Comparison of ENCODE assay signal across 26 mouse cellular contexts in genomic region chr19:28205691-28206090, GRCm38 (mm10).
DNase-seq lines count a peak whose midpoint lies in the region; ATAC-seq and TF ChIP-seq lines count a peak whose summit lies in the region.
"Had no signal": no experiment of that assay in that cellular context is flagged by ENCODE, and none has a peak within 500 bp of the region (broad histone marks: within the 10 kb centered on the region; RNA-seq: fewer than 3 reads in every experiment).

No protein-coding gene starts in this region.

- no peaks in the 10 kb centered on the region for H3K27me3 ChIP-seq in small intestine, adult 2 months (ENCODE audit: control insufficient read depth, insufficient read depth, low read length)
- H3K27me3 ChIP-seq in stomach, postnatal 0 days (ENCODE audit: control insufficient read depth, insufficient read depth, low read length), result no peaks in the 10 kb centered on the region
- H3K27me3 ChIP-seq: embryonic facial prominence, embryonic 13.5 days; forebrain, embryonic 12.5 days; forebrain, embryonic 15.5 days; heart, embryonic 13.5 days had no signal

- H3K4me3 ChIP-seq in small intestine, adult 2 months (ENCODE audit: low read depth, low read length), result no peak overlapping the region
- H3K4me3 ChIP-seq in stomach, postnatal 0 days (ENCODE audit: low read depth, low read length), result no peak overlapping the region
- H3K4me3 ChIP-seq: embryonic facial prominence, embryonic 10.5 days; embryonic facial prominence, embryonic 13.5 days; erythroblast, embryonic 14.5 days; forebrain, embryonic 12.5 days; forebrain, embryonic 15.5 days; heart, adult 2 months; heart, embryonic 10.5 days; heart, embryonic 13.5 days had no signal

- 62% methylated on average over 4 of the region's 4 CpGs for WGBS in small intestine, adult 2 months
- WGBS in stomach, postnatal 0 days, result 67% methylated on average over 4 of the region's 4 CpGs

- H3K27ac ChIP-seq in small intestine, adult 2 months (ENCODE audit: insufficient read depth, low read depth, low read length), result peak overlapping the region; percentile 34; the same call in 1 of the 2 replicates
- H3K27ac ChIP-seq in stomach, postnatal 0 days (replicated peaks), result 0 out of 2 replicates have a peak overlapping the region, but pooled peaks have one; percentile 45
- H3K27ac ChIP-seq: embryonic facial prominence, embryonic 10.5 days; embryonic facial prominence, embryonic 13.5 days; forebrain, embryonic 12.5 days; forebrain, embryonic 15.5 days; heart, adult 2 months; heart, embryonic 10.5 days; heart, embryonic 13.5 days; hindbrain, embryonic 14.5 days had no signal

- no peak overlapping the region for H3K4me2 ChIP-seq in stomach, postnatal 0 days (replicated peaks; ENCODE audit: low read depth)
- H3K4me2 ChIP-seq: embryonic facial prominence, embryonic 13.5 days; forebrain, embryonic 12.5 days; forebrain, embryonic 15.5 days; heart, embryonic 13.5 days; hindbrain, embryonic 14.5 days had no signal

- no peaks in the 10 kb centered on the region for H3K9me3 ChIP-seq in stomach, postnatal 0 days (ENCODE audit: control insufficient read depth, low read length)
- H3K9me3 ChIP-seq: embryonic facial prominence, embryonic 10.5 days; forebrain, embryonic 15.5 days; heart, embryonic 10.5 days; heart, embryonic 13.5 days had no signal

- no peak for TF ChIP-seq EP300 in stomach, postnatal 0 days (optimal IDR thresholded peaks at IDR 0.05)

- no peaks in the 10 kb centered on the region for H3K4me1 ChIP-seq in small intestine, adult 2 months (ENCODE audit: control insufficient read depth, insufficient read depth, insufficient read length, low read length)
- no peaks in the 10 kb centered on the region for H3K4me1 ChIP-seq in stomach, postnatal 0 days (replicated peaks; ENCODE audit: control insufficient read depth, insufficient read depth)
- H3K4me1 ChIP-seq: embryonic facial prominence, embryonic 13.5 days; forebrain, embryonic 12.5 days; forebrain, embryonic 15.5 days; heart, embryonic 10.5 days; heart, embryonic 13.5 days had no signal

- H3K9ac ChIP-seq in stomach, postnatal 0 days (ENCODE audit: low read length), result no peak overlapping the region
- H3K9ac ChIP-seq: embryonic facial prominence, embryonic 13.5 days; forebrain, embryonic 12.5 days; forebrain, embryonic 15.5 days; heart, embryonic 13.5 days; hindbrain, embryonic 14.5 days had no signal

- DNase-seq in testis, postnatal 10 days (ENCODE audit: low spot score), result peak; percentile 6
- no peak for DNase-seq in testis, postnatal 14 days (ENCODE audit: low spot score)
- DNase-seq in stomach, postnatal 0 days (ENCODE audit: low spot score), result peak; percentile 17
- no peak for DNase-seq in thymus, postnatal 0 days (ENCODE audit: low spot score)
- DNase-seq in cerebellum, postnatal 14 days, result no peak
- DNase-seq: adrenal gland, adult 2 months; adrenal gland, postnatal 14 days; cerebellum, adult 11 months; cerebellum, adult 2 months; cerebellum, adult 9-11 months; cerebellum, postnatal 36 days; embryo, embryonic 11 days; gastrocnemius, postnatal 25 days; heart, adult 2 months; heart, postnatal 14 days; heart, postnatal 4 days had no signal

- ATAC-seq in stomach, postnatal 0 days (ENCODE audit: low FRiP score, low TSS enrichment), result peak; percentile 93
- ATAC-seq: CD4-positive, CD25-positive, alpha-beta regulatory T cell, adult 4 months; forebrain, embryonic 15.5 days had no signal

- no peak for TF ChIP-seq CTCF in small intestine, adult 2 months (IDR thresholded peaks at IDR 0.05; ENCODE audit: extremely low read depth, insufficient read length, insufficient replicate concordance, low read depth, low read length)
- no peak for TF ChIP-seq CTCF in stomach, postnatal 0 days (IDR thresholded peaks at IDR 0.05; ENCODE audit: low read depth)

- H3K36me3 ChIP-seq in small intestine, adult 2 months (ENCODE audit: control insufficient read depth, insufficient read depth, low read length), result no peaks in the 10 kb centered on the region
- H3K36me3 ChIP-seq in stomach, postnatal 0 days (ENCODE audit: control insufficient read depth, insufficient read depth, low read length), result no peaks in the 10 kb centered on the region
- H3K36me3 ChIP-seq: embryonic facial prominence, embryonic 10.5 days; embryonic facial prominence, embryonic 13.5 days; forebrain, embryonic 12.5 days; forebrain, embryonic 15.5 days; heart, embryonic 10.5 days; heart, embryonic 13.5 days had no signal

- no peak for TF ChIP-seq POLR2A in small intestine, adult 2 months (IDR thresholded peaks at IDR 0.05; ENCODE audit: low read depth, low read length)

Comparison
In these comparisons a context has a peak if more than half of its experiments do, and no peak if none do; other contexts are left out.
1. DNase-seq: peak in testis, postnatal 10 days (single experiment) and stomach, postnatal 0 days (single experiment); none in testis, postnatal 14 days (single experiment), thymus, postnatal 0 days (single experiment) and cerebellum, postnatal 14 days (0 of 2).